Mouse (Mus musculus) urinary bladder, adult 18-20 months (tissue): Measurements from ENCODE around the gene Pbxip1.

ENCODE experiments used
- DNase-seq, 2 experiments: peaks; one replicate each; pipeline ENCODE4 v3.0.0; 2022; ENCODE audit warnings: low spot score in 2 of 2, mixed read lengths in 2 of 2

The Pbxip1 gene

GRCm38 (mm10) chr3:89430171-89431159 lies 6.0 kb upstream of the Pbxip1 start, which contains the start of gene Pygo2:
TSS of gene Pygo2 (plus strand) at chr3:89430214.
- DNase-seq = peak; percentile 89 to 95

GRCm38 (mm10) chr3:89432606-89433005 lies 3.9 kb upstream of the Pbxip1 start:
- no peak for DNase-seq

GRCm38 (mm10) chr3:89434532-89434931 lies 2.0 kb upstream of the Pbxip1 start:
- no peak for DNase-seq

- DNase-seq = no peak
These were observed 1.5 kb upstream of the Pbxip1 start for GRCm38 (mm10) chr3:89435041-89435440.

- no peak for DNase-seq
These were observed 763 bp downstream of the Pbxip1 start for GRCm38 (mm10) chr3:89437269-89437668.

GRCm38 (mm10) chr3:89440691-89441090 lies 4.2 kb downstream of the Pbxip1 start:
- no peak for DNase-seq

GRCm38 (mm10) chr3:89448720-89449537 lies 12.4 kb downstream of the Pbxip1 start:
- no peak for DNase-seq

- DNase-seq = peak in 1 of 2 experiments; percentile 51
These were observed 13.0 kb downstream of the Pbxip1 start for GRCm38 (mm10) chr3:89449541-89449940.

- DNase-seq = no peak
These were observed 15.4 kb downstream of the Pbxip1 start for GRCm38 (mm10) chr3:89451916-89452315.

- no peak for DNase-seq
These were observed 18.1 kb downstream of the Pbxip1 start, which contains the start of gene Pmvk for GRCm38 (mm10) chr3:89454401-89455177. TSS of gene Pmvk (plus strand) at chr3:89454541.

- no peak for DNase-seq
These were observed 19.3 kb downstream of the Pbxip1 start for GRCm38 (mm10) chr3:89455786-89456285.

- DNase-seq = peak in 1 of 2 experiments; percentile 52
These were observed 20.5 kb downstream of the Pbxip1 start for GRCm38 (mm10) chr3:89456726-89457665.

GRCm38 (mm10) chr3:89458372-89458964 lies 22.0 kb downstream of the Pbxip1 start:
- DNase-seq = no peak

- peak; percentile 83 to 91 for DNase-seq
These were observed 22.7 kb downstream of the Pbxip1 start for GRCm38 (mm10) chr3:89458965-89459807.

- no peak for DNase-seq
These were observed 31.8 kb downstream of the Pbxip1 start for GRCm38 (mm10) chr3:89468268-89468667.

- DNase-seq = no peak
These were observed 35.8 kb downstream of the Pbxip1 start for GRCm38 (mm10) chr3:89472280-89472679.

- DNase-seq = no peak
These were observed 37.3 kb downstream of the Pbxip1 start for GRCm38 (mm10) chr3:89473838-89474237.

- no peak for DNase-seq
These were observed 42.5 kb downstream of the Pbxip1 start for GRCm38 (mm10) chr3:89479055-89479454.

- DNase-seq = no peak
These were observed 45.0 kb downstream of the Pbxip1 start for GRCm38 (mm10) chr3:89481488-89481887.
